Mouse (Mus musculus) left cerebral cortex, adult 18-20 months (tissue): ENCODE data around the gene Ncoa3. TPM values are rescaled to one million over a fixed set of nuclear protein-coding genes. Genes with fewer than 3 reads are reported as not detected.

ENCODE experiments used
- DNase-seq, 2 experiments: peaks; one replicate each; pipeline ENCODE4 v3.0.0; 2021 to 2022; ENCODE audit warnings: low spot score in 2 of 2, mixed read lengths in 1 of 2
- total RNA-seq, 2 experiments: library from RNA; stranded (reverse); gene quantifications; 2 replicates each; pipeline ENCODE4 v1.2.3; 2021

Gene Ncoa3
- total RNA-seq, 2 experiments from 2014 or later = 35.8 to 38.7 TPM

DNA sequence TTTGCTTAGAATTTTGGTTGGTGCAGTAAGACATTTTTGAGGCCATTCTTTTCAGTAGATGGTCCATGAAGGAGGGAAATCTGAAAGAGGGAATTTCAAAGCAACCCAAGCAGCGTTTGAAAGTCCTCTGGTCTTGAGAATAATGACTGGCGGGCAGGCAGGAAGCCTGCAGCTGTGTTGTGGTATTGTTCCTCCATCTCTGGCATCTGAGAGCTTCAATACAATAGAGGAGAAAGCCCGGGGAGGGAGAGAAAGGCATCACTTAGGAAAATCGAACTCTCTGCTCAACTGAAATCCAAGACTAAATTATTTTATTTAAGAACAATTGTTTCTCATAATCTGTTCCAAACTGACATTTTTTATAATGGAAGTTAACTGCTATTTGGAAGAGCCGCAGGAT, 8.3 kb downstream of the Ncoa3 start:
- no peak for DNase-seq

DNA sequence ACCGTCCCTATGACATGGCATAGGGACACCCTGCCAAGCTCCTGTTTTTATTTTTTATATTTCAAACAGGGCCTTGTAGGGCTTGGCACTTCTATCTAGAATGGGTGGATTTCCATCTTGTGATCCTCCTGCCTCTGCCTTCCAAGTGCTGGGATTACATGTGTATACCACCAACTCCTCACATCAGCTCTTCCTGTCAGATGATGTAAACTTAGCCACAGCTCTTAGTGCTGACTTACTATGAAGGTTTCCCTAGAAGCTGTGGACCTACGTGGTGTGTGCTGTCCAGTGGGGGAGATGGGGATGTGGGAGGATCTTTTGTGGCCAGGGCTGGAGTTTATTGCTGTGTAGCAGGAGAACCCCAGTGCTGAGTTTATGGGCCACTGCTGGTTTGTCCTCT, 8.9 kb downstream of the Ncoa3 start:
- DNase-seq = no peak

DNA sequence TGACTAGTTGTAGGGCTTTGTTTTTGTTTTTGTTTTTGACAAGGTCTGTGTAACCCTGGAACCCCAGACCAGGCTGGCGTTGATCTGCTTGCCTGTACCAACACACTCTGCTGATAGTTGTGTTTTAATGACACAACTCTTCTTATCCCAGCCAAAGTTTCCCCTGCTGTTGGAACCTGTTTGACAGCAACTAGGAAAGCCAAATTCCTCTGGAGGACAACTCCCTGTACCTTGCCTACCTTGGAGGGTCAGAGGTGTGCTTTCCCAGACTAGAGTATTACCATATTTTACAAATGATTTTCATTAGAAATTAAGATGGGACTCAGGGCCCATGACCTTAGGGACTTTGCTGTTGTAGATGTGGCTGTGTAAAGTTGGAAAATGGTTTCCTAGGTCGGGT, 9.3 kb downstream of the Ncoa3 start:
- no peak for DNase-seq

DNA sequence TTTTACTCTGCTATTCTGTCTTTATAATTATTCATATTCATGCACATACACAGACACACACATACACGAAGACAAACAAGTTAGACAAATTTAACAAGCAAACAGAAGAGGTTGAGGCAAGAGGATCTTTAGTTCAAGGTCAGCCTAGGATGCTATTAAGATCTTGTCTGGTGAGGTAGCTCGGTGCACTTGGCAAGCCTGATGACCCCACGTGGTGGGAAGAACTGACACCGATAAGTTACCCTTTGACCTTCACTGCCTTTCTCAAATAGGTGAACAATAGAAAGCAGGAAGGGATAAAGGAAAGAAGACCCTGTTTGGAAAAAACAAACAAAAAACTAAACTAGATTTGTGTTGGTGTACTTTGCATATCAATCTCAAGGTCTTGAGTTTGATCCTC, 10.0 kb downstream of the Ncoa3 start:
- DNase-seq = no peak

DNA sequence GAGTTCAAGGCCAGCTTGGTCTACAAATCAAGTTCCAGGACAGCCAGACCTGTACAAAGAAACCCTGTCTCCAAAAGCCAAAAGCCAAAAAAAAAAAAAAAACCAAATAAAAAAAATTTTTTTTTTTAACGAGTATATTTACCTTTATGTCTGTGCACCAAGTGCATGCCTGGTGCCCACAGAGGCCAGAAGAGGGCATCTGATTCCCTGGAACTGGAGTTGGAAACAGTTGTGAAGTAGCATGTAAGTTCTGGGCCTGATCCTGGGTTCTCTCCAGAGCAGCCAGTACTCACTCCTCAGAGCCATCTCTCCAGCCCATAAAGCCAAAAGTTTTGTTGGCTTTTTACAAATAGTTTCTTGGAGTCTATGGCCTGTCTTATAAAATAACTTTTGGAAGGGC, 10.6 kb downstream of the Ncoa3 start:
- no peak for DNase-seq

DNA sequence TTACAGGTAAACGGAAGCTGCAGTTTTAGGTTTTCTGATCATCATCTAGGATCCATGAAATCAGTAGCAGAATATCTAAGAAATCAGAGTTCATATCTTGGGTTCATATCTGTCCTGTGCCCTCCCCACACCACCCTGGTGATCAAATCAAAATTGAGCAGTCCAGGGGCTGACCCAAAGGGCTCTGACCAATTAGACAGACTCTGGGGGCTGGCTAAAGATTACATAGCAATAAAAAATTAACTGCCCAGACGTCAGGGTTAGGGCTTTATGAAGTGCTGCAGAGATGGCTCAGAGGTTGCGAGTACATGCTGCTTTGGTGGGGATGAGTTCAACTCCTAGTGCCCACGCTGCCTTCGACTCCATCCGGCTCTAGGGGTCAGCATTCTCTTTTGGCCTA, 14.6 kb downstream of the Ncoa3 start:
- no peak for DNase-seq

DNA sequence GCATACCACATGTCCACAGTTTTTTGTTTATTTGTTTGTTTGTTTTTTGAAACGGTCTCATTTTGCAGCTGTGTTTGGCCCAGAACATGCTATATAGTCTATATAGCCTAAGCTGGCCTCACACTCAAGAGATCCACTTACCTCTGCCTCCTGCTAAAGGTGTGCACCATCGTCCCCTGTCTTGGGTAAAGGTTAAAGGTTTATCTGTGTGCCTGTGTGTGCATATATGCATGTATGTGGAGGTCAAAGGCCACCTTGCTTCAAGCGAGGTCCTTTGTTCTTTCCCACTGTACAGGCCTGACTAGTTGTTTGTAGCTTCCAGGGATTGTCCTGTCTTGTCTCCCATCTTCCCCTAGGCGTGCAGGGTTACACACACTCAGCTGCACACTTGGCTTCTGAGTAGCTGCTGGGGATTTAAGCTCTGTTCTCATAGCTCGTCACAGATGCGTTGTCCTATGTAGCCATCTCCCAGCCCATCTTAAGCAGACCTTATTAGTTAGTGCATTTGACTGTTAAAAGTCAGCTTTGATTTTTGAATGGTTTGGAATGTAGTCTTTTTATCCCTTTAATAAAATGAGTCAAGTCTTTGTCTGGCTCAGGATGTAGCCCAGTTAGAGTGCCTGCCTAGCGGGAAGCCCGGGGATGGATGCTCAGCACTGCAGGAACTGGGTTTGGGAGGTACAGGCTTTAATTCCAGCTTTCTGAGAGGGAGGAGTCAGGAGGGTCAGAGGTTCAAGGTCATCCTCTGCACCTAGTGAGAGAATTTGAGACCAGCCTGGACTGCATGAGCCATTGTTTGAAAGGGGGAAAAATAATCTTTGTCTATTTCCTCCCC, 16.3 kb downstream of the Ncoa3 start:
- no peak for DNase-seq

DNA sequence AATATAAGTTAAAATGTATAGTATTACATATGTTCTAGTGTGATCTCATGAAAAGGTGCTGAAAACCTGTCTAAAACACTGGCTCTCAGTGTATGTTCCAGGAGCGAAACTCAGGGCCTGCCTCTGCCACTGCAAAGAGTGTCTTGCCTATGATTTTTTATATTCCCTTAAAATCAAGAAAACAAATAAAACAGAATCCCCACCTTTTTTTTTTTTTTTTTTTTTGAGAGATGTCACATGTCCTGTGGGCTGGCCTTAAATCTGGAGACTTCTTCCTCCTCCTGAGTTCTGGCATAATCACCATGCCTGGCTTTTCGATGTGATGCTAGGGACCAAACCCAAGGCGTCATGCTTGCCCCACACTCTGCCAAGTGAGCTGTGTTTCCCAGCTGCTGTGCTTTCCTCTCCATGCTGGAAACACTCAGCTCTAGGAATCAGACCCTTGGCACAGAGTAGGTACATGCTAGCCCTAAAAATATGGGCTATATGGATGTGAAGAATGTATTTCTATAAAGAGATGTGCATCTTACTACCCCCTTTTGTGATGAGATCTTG, 17.0 kb downstream of the Ncoa3 start:
- DNase-seq = peak; percentile 26 to 43

DNA sequence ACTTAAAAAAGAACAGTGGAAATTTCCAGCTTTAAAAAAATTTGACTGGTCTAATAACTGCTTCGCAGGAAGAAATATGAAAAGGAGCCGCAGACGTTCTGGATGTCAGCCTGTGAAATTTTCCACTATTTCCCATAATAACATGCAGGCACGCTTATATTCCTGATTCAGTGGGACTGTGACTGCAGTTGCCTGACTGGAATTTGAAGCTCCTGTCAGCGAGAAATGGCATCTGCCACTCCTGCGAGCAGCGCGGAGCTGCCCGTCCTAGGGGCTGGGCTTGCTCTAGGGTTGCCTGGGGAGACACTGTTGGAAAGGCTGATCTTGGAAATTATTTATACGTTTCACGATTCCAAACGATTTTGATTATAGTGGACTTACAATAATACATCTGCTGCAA, 17.9 kb downstream of the Ncoa3 start:
- DNase-seq = no peak

DNA sequence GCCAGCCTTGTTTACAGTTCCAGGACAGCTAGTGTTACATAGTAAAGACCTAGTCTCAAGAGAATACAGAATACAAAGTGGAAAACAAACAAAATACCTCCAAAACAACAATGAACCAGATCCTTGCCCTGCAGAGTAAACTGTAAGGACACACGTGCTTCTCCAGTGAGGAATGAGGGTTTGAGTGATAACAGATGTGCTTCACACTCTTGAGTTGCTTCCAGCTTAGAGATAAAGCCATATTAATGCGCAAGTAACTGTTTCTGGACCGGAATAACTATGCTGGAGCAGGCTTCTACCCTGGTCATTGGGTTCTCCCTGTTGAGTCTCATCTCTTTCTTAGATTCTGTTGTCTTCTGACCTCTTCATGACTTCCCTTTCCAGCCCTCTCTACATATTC, 19.0 kb downstream of the Ncoa3 start:
- DNase-seq = no peak

DNA sequence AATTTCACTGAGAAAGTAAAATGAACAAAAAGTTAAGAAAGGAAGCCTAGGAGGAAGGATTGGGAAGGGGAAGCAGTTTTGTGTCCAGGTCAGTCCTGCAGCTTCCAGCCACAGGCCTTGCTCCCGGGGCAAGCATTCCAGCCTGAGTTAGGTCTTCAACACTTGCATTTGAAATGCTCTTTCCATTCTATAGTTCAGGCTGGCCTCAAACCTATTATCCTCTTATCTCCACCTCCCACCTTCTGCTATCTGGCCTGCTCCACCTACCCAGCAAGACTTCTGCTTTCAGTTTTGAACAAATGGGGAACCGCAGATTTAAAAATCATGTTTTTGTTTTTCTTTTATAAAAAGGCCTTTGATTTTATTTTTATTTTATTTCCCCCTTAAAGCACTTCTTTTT, 19.7 kb downstream of the Ncoa3 start:
- DNase-seq = no peak

DNA sequence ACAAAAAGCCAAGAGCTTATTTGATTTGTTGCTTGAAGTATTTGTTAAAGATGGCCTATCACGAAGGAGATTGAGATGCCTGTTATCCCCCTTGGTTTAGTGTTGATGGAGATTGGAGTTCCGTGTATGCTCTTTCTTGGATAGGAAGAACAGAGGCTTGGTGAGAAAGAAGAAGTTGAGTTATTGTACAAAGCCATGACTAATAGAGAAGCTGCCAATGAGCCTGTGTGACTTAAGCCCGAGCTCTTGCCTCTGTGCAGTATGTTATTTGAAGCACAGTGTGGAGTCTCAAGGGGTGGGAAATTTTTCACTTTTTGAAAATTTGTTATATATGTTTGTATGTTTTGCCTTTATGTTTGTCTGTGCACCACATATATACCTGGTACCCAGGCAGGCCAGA, 26.3 kb downstream of the Ncoa3 start:
- DNase-seq = no peak

DNA sequence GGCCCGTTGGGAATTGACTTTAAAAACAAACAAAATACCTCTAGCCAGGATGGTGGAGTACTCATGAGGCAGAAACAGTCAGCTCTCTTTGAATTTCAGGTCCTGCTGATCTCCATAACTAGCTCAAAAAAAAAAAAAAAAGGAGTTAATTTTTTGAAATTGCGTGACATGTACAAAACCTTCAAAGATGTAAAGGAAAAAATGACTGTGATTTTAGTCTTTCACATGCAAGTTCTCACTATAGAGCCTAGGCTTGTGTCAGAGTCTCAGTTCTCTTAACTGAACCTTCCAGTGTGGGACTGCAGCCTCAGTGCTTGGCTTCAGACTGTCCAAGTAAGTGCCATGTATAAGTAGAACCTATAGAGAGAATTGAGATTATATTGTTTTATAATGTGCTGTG, 27.6 kb downstream of the Ncoa3 start:
- DNase-seq = no peak

DNA sequence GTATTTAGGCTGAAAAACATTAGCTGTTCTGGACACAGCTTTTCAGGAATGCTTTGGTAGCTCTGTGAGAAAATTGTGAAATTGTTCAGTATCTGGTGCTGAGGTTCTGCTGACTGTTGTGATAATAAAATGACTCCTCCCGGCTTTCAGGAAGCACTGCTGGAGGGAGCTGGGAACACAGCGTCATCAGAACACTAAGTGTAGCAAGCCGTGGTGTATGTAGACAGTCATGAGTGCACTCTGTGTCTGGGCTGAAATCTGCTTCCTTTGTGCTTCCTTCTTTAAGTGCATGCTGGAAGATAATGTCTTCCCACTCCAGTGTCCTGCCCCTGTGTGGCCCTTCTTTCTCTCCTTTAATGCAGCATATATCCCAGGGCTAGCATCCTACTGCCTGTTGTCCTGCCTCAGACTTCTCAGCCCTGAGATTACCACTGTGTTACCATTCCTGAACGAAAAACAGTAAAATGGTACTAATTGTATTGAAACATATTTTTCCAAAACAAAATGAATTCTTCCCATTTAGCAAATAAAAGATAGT, 28.7 kb downstream of the Ncoa3 start:
- peak in 1 of 2 experiments; percentile 9 for DNase-seq

DNA sequence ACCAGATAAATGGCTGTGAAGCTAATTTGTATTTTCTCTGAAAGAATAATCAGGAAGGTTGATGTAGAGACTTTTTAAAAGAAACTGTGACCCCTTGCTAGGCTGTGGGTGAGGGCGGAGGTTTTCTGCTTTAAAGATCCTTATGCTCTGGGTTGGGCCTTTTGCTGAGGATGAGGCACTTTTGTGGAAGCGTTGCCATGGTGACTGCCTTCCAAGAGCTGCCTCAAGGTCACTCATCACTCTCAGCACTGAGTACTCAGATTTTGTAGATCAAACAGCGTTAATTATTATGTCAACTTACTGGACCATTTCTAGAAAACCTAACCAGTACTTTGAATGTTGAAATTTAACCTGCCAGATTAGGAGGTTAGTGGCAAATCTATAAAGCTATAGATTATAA, 29.2 kb downstream of the Ncoa3 start:
- peak in 1 of 2 experiments; percentile 10 for DNase-seq

DNA sequence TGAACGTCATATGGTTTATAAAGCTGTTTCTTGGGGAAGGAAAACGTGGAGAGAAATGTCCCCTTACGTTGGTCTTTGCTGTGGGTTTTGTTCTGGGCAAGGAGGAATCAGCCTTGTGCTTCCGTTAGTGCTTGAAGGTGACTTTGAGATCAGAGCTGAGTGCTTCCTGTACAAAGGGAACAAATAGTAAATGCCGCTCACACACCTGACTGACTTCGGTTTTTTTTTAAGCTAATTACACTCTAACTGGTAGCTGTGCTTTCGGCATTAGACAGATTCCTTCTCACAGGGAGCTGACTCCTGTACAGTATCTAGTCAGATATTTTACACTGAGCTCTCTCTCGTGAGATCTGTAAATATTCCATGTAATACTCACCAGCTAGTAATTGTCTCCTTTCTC, 29.9 kb downstream of the Ncoa3 start:
- no peak for DNase-seq

DNA sequence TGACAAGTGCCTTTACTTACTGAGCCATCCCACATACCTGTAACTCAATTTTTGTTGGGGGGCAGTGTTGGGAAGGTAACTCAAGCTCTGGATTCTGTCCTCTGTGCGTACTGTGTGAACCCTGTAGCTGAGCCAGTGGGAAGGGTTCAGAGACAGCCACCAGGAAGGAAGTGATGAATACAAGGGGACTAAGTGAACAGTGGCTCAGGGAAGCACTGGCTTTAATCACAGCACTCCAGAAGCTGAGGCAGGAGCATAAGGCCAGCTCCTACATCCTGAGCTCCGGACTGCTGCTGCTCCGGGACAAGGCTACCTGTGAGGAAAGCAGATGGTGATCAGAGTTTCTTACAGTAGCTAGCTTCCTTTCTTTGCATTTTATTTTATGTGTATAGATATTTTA, 31.6 kb downstream of the Ncoa3 start:
- DNase-seq = no peak

DNA sequence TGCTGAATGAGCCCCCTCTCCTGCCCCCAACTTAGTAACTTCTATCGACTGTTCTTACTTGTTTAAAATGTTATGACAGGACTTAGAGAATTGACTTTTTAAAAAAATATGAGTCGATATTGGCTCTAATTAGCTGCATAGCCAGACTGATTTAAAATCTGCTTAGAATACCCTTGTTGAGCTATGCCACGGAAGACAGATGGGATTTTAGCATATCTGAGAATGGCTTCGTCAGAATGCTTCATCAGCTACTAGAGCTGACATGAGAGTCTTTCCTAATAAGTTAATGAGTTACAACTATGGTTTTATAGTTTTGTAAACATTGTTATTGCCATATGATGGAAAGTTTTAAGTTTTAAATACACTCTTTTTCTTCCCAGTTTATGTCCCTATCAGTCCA, 32.2 kb downstream of the Ncoa3 start:
- DNase-seq = no peak

DNA sequence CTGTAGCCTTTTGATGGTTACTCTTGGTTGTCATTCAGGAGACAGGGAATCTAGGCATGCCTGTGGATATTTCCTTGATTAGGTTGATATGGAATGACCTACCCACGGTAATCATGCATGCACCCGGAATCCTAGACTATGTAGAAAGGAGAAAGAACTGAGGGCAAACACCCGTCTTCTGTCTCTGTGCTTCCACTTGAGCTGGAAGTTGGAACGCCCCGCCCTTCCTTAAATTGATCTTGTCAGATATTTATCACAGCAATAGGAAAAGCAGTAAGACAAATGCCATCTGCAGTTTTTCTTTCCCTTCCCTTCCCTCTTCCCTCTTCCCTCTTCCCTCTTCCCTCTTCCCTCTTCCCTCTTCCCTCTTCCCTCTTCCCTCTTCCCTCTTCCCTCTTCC, 33.5 kb downstream of the Ncoa3 start:
- DNase-seq = no peak

DNA sequence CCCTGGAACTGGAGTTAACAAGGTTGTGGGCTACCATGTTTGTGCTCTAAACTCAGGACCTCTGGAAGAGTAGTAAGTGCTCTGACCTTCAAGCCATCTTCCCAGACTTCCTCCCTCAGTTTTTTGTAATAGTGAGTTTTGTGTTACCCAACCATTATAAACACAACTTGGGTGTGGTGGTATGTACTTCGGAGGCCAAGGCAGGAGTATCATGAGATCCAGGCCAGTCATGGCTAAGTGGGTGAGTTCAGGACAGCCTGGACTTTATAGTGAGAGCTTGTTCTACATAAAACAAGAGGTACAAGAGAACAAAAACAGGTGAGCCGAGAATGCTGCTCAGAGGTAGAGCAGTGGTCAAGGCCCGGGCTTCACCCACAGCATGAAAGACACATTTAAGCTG, 35.4 kb downstream of the Ncoa3 start:
- DNase-seq = no peak

DNA sequence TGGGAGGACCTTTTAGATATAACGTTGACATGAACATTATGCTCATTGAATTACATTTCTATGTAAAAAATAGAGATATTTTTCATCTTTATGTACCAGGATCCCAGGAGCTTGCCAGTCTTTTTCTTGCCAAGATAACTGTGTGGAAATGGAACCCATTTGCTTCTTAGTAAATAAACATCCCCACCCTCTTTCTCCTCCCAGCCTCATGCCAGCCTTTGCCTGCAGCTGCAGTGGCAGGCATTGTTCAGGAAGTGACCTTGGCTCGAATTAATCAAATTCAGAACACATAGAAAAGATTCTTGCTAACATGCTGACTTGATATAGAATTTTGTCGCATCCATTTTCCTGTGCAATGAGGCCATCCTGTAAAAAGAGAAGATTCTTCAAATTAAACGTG, 36.8 kb downstream of the Ncoa3 start:
- DNase-seq = no peak

DNA sequence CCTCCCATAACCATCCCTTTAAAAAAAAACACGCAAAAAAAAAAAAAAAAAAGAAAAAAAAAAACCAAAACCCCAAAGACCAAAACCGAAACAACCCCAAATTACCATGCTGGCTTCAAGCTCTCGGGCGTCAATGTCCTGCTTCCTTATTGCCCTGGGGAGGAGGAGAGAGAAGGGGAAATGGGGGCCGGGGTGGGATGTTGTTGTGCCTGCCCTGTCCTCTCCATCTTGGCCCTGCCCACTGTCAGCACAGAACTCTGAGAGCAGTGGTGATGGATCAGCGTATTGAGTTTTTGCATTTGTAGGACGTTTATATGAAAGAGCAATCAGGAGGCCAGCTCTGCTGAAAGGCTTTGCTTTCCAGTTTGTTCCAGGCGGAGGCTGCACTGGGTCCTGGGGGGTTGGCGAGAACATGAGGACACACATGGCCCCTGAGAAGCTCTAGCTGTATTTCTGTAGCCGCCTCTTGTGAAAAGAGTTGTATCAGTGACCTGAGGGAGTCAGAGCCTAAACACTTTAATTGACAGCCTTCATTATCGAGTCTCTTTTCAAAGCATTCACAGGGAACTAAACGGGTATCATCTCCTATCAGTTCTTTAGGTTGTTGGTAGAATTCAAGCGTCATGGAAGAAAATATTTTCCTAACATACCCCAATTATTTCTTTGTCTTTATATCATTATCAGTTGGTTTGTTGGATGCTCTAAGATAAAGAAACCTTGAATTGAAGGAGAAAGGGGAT, 38.0 kb downstream of the Ncoa3 start:
- DNase-seq = no peak
